In the genomic region with DNA sequence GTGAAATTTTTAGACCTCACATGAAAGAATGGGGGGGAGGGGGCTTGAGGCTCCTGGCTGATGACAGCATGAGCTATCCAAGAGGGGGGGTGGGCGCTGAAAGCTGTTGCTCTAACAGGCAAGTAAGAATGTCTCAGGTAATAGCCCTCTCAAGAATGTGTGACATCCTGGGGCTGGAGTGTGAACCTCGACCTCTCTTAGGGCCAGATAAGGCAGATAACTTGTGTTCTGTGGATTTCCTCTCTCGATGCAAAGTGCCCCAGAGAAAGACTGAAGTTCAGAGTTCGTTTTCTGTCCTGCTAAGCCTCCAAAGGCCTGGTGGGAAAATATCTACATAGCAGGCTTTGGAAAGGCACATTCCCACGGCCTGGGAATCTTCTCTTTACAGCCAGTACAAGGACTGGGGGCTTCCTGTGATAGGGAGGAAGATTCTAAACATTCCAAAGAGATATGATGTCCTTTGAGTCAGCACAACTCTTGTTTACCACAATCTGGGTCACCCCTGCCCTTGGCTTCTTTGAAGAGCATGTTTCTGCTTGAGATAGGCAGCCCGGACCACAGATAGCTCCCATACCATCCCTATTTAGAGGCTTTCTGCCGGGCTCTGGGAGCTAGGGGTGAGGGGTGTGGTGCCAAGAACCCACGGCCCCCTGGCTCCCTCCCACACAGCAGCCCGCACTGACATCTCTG, we compare ENCODE assay signal across 13 mouse cellular contexts. TPM values are rescaled to one million over a fixed set of nuclear protein-coding genes. Genes with fewer than 3 reads are reported as not detected.
DNase-seq lines count a peak whose midpoint lies in the region; ATAC-seq and TF ChIP-seq lines count a peak whose summit lies in the region.
"Had no signal": no experiment of that assay in that cellular context is flagged by ENCODE, and none has a peak within 500 bp of the region (broad histone marks: within the 10 kb centered on the region; RNA-seq: fewer than 3 reads in every experiment).

No protein-coding gene starts in this region.

- TF ChIP-seq POLR2A in heart, adult 2 months (IDR thresholded peaks at IDR 0.05; ENCODE audit: insufficient read depth, low read depth, low read length): no peak

- no peak overlapping the region for H3K4me2 ChIP-seq in forebrain, embryonic 13.5 days
- H3K4me2 ChIP-seq in liver, postnatal 0 days (ENCODE audit: low read depth, low read length): no peak overlapping the region
- H3K4me2 ChIP-seq in lung, postnatal 0 days (replicated peaks; ENCODE audit: low read depth, low read length): no peak overlapping the region

- H3K4me1 ChIP-seq in heart, adult 2 months (ENCODE audit: control insufficient read depth, insufficient read depth, low read length): peaks cover 3% of the 10 kb centered on the region
- peaks cover 16% of the 10 kb centered on the region for H3K4me1 ChIP-seq in forebrain, embryonic 13.5 days
- peaks cover 3% of the 10 kb centered on the region; the same call in 1 of the 2 replicates for H3K4me1 ChIP-seq in liver, postnatal 0 days (ENCODE audit: insufficient read depth)
- no peaks in the 10 kb centered on the region for H3K4me1 ChIP-seq in lung, postnatal 0 days (ENCODE audit: insufficient read depth, low read depth, low read length)

- WGBS in heart, adult 2 months: 46% methylated on average over 9 of the region's 9 CpGs
- 41% methylated on average over 9 of the region's 9 CpGs for WGBS in forebrain, embryonic 13.5 days
- 21% methylated on average over 9 of the region's 9 CpGs for WGBS in liver, postnatal 0 days (ENCODE audit: insufficient replicate concordance)
- 40% methylated on average over 9 of the region's 9 CpGs for WGBS in lung, postnatal 0 days

- H3K9me3 ChIP-seq in forebrain, embryonic 13.5 days (replicated peaks): no peaks in the 10 kb centered on the region
- no peaks in the 10 kb centered on the region for H3K9me3 ChIP-seq in liver, postnatal 0 days (ENCODE audit: low read length)
- no peaks in the 10 kb centered on the region for H3K9me3 ChIP-seq in lung, postnatal 0 days (ENCODE audit: low read length)

- no peak for ATAC-seq in forebrain, embryonic 13.5 days
- ATAC-seq in liver, postnatal 0 days: peak; percentile 33
- ATAC-seq in lung, postnatal 0 days: no peak

- no peaks in the 10 kb centered on the region for H3K27me3 ChIP-seq in heart, adult 2 months (ENCODE audit: control insufficient read depth, insufficient read depth, low read length)
- H3K27me3 ChIP-seq in forebrain, embryonic 13.5 days: peaks cover 35% of the 10 kb centered on the region
- H3K27me3 ChIP-seq in liver, postnatal 0 days (ENCODE audit: insufficient read depth, low read length): no peaks in the 10 kb centered on the region; the same call in 1 of the 2 replicates
- 0 out of 2 replicates have a peak, but pooled peaks cover 4% of the 10 kb centered on the region for H3K27me3 ChIP-seq in lung, postnatal 0 days (replicated peaks; ENCODE audit: insufficient read depth, low read length)

- peak; percentile 89 for DNase-seq in heart, adult 11 months
- DNase-seq in heart, adult 2 months: no peak
- DNase-seq in kidney, postnatal 14 days: peak; percentile 40
- no peak for DNase-seq in kidney, adult 11 months
- no peak for DNase-seq in liver, postnatal 0 days
- DNase-seq in lung, postnatal 0 days (ENCODE audit: low spot score): no peak
- no peak for DNase-seq in frontal cortex, postnatal 36 days (ENCODE audit: low spot score in 2 of 2)
- DNase-seq: adrenal gland, postnatal 14 days; B cell, adult 2 months; cerebellum, adult 11 months had no signal

- no peaks in the 10 kb centered on the region for H3K36me3 ChIP-seq in heart, adult 2 months (ENCODE audit: control insufficient read depth, insufficient read depth, low read length)
- H3K36me3 ChIP-seq in forebrain, embryonic 13.5 days (ENCODE audit: poor library complexity, severe bottlenecking): no peaks in the 10 kb centered on the region
- no peaks in the 10 kb centered on the region for H3K36me3 ChIP-seq in liver, postnatal 0 days (replicated peaks; ENCODE audit: insufficient read depth, low read length)
- H3K36me3 ChIP-seq in lung, postnatal 0 days (ENCODE audit: insufficient read depth, low read length): no peaks in the 10 kb centered on the region

- TF ChIP-seq EP300 in heart, adult 2 months (IDR thresholded peaks at IDR 0.05; ENCODE audit: insufficient read depth, low read depth, low read length): no peak
- TF ChIP-seq EP300 in liver, postnatal 0 days (IDR thresholded peaks at IDR 0.05; ENCODE audit: low read depth): no peak
- no peak for TF ChIP-seq EP300 in lung, postnatal 0 days (IDR thresholded peaks at IDR 0.05)

- no peak for TF ChIP-seq CTCF in heart, adult 2 months (IDR thresholded peaks at IDR 0.05)
- TF ChIP-seq CTCF in liver, postnatal 0 days (IDR thresholded peaks at IDR 0.05; ENCODE audit: low read depth): no peak
- TF ChIP-seq CTCF in lung, postnatal 0 days (IDR thresholded peaks at IDR 0.05): no peak

- H3K27ac ChIP-seq in heart, adult 2 months: no peak overlapping the region
- peak overlapping the region; percentile 57 for H3K27ac ChIP-seq in forebrain, embryonic 13.5 days
- H3K27ac ChIP-seq in liver, postnatal 0 days (ENCODE audit: low read depth): peak overlapping the region; percentile 69
- H3K27ac ChIP-seq in lung, postnatal 0 days (ENCODE audit: low read length): no peak overlapping the region
- H3K27ac ChIP-seq: macrophage had no signal

- H3K79me2 ChIP-seq in heart, adult 2 months (replicated peaks; ENCODE audit: control insufficient read depth, insufficient read depth, low read length): no peaks in the 10 kb centered on the region

- no peak overlapping the region for H3K9ac ChIP-seq in heart, adult 2 months (ENCODE audit: low read depth, low read length)
- no peak overlapping the region; the same call in 1 of the 2 replicates for H3K9ac ChIP-seq in forebrain, embryonic 13.5 days
- H3K9ac ChIP-seq in liver, postnatal 0 days (replicated peaks): no peak overlapping the region
- H3K9ac ChIP-seq in lung, postnatal 0 days (replicated peaks; ENCODE audit: low read depth): no peak overlapping the region

- no peak overlapping the region for H3K4me3 ChIP-seq in heart, adult 2 months
- no peak overlapping the region for H3K4me3 ChIP-seq in forebrain, embryonic 13.5 days
- no peak overlapping the region for H3K4me3 ChIP-seq in liver, postnatal 0 days (ENCODE audit: low read depth, low read length)
- no peak overlapping the region for H3K4me3 ChIP-seq in lung, postnatal 0 days (ENCODE audit: low read depth, low read length)
- H3K4me3 ChIP-seq: myocyte had no signal

- intact Hi-C loops in heart, adult 2 months (cut with DNase I): no loop called here

RNA-seq across cellular contexts. Expression of a gene that starts 31.7 kb away (rescaled TPM):
- 10 to 100 TPM; 18.4 to 23.0 TPM for total RNA-seq in heart, adult 2 months (2021)
- polyA plus RNA-seq in heart, adult 2 months (2012; rRNA removed): 14.3 and 16.6 TPM in 2 replicates
- 30.4 and 34.5 TPM in 2 replicates for polyA plus RNA-seq in forebrain, embryonic 13.5 days (2015; fragmentation: Nextera tagmentation; extraction: Ambion mirVana)
- 6.5 and 7.5 TPM in 2 replicates for polyA plus RNA-seq in liver, postnatal 0 days (2015; fragmentation: Nextera tagmentation; extraction: Ambion mirVana)
- 10.6 and 11.6 TPM in 2 replicates for polyA plus RNA-seq in lung, postnatal 0 days (2015; fragmentation: Nextera tagmentation; extraction: Ambion mirVana)

Comparison
In these comparisons a context has a peak if more than half of its experiments do, and no peak if none do; other contexts are left out.
1. DNase-seq: peak in heart, adult 11 months (single experiment) and kidney, postnatal 14 days (single experiment); none in heart, adult 2 months (0 of 2), kidney, adult 11 months (single experiment), liver, postnatal 0 days (single experiment), lung, postnatal 0 days (single experiment) and frontal cortex, postnatal 36 days (0 of 2).
2. H3K27ac ChIP-seq: peak in forebrain, embryonic 13.5 days (single experiment) and liver, postnatal 0 days (single experiment); none in heart, adult 2 months (single experiment) and lung, postnatal 0 days (single experiment).